Mouse (Mus musculus) G1E-ER4 (cell line): Measurements from ENCODE around the gene Sdccag8. TPM values are rescaled to one million over a fixed set of nuclear protein-coding genes. Genes with fewer than 3 reads are reported as not detected.

ENCODE experiments used
- GATA1 ChIP-seq: IDR thresholded peaks from one replicate; pipeline ENCODE4 v1.8.0; 2012; ENCODE audit warnings: low read length, inconsistent platforms
- polyA plus RNA-seq: library from polyadenylated mRNA; stranded (reverse); fragments of >175 nt; gene quantifications from 2 replicates; pipeline ENCODE4 v1.2.3, GENCODE M21; 2012

Gene Sdccag8
- polyA plus RNA-seq, 1 experiment = 2.0 TPM

- no peak for TF ChIP-seq GATA1
Measured at GRCm38 (mm10) chr1:176997711-176998689, 183.5 kb downstream of the Sdccag8 start.

DNA sequence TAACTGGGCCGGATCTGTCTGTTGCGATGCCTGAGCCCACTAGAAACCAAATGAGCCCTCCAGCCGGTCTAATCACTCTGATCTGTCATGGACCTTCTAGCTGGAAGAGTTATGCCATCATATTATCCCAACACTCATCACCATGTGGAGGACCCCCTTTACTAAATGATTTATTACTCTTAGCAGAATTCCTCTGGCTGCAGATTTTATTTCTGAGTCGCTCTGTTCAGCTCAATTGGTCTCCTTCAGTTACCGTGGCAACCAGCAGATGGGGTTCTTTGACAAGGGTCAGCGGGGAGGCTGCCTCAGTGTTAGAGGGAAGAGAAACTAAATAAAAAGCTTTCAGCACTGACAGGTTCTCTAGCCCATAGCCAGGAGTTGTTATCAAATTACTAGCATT lies 184.6 kb downstream of the Sdccag8 start:
- no peak for TF ChIP-seq GATA1

DNA sequence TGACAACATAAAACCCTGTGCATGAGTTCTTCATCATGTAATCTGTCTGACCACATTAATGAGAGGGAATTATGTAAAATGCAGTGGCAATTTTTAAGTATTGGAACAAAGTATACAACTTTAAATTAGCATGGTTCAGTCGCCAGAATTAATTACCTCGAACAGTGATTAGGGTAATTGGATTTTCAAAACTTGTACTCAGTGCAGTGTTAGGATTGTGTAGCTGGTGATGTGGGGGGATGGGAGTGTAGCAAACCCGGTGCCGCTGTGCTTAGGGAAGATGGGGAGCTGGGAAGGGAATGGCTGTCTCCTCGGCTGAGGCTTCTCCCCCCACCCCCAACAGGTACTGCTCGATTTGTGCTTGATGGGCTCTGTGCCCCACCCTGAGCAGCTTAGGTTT lies 188.5 kb downstream of the Sdccag8 start:
- TF ChIP-seq GATA1 = no peak

DNA sequence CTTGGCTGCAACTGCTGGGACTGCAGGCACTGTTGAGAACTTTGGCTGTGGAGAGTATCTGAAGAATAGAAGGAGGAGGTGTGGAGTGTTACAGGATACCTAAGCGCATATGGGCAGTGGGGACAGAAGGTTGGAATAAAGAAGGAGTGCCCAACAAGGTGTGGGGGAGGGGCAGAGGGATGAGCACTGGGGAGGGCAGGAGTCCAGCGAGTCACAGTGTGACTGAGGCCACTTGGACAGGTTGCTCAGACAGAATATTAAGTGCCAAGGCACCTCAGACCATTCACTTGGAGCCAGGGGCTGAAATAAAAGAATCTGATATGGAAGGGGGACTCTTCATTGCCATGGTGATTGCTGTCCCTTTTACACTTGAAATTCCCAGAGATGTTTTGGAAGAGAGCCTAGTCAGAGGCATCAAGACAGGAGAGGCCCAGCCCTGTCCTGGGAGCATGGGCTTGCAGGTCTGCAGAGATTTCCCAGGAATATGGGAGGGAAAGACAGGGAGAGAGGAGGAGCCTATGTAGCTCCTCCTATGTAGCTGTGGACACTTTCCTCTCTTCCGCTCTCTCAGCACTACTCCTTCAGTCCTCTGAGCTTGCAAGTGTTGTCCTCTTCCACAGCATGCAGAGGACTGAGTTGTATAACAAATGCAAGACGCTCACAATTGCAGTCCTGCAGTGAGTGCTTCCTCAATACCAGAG lies 189.7 kb downstream of the Sdccag8 start:
- no peak for TF ChIP-seq GATA1

- TF ChIP-seq GATA1 = no peak
Measured at GRCm38 (mm10) chr1:177007405-177007804, 192.9 kb downstream of the Sdccag8 start.

- TF ChIP-seq GATA1 = no peak
Measured at GRCm38 (mm10) chr1:177008777-177009176, 194.3 kb downstream of the Sdccag8 start.

- TF ChIP-seq GATA1 = no peak
Measured at GRCm38 (mm10) chr1:177010041-177010440, 195.6 kb downstream of the Sdccag8 start.

DNA sequence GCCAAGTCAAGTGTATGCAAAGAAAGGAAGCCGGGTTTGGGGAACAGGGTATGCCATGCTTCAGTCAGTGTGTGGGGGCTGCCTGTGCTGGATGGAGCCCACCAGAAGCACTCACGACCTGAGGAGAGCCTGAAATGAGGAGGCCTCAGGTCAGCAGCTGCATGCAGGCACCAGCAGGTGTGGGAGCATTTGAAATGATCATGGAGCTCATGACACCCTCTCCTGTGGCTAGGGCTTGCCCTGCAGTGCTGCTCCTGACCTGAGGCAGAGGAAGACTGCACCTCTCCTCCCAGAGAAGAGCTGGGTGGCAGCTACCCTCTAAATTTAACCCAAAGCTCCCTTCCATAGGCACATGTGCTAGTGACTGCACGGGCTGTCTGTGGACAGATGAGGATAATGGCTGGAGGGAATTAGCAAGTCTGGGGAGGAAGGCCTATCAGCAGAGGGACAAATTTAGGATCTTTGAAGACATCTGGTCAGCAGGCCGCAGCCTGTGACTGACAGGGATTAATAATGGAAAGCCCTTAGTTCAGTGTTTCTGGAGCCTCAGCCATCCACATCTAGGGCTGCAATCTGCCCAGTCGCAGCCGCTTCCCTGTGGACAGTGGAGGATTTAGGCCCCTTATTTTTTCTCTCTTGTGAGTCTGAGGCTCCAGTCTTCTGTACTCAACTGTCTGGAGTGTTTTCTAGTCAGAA lies 196.3 kb downstream of the Sdccag8 start:
- TF ChIP-seq GATA1 = no peak

GRCm38 (mm10) chr1:177011688-177012087 lies 197.2 kb downstream of the Sdccag8 start:
- TF ChIP-seq GATA1 = no peak

- TF ChIP-seq GATA1 = no peak
Measured at GRCm38 (mm10) chr1:177012774-177013173, 198.3 kb downstream of the Sdccag8 start.

GRCm38 (mm10) chr1:177013313-177013712 lies 198.9 kb downstream of the Sdccag8 start:
- TF ChIP-seq GATA1 = no peak

- no peak for TF ChIP-seq GATA1
Measured at GRCm38 (mm10) chr1:177013776-177014175, 199.3 kb downstream of the Sdccag8 start.

- no peak for TF ChIP-seq GATA1
Measured at GRCm38 (mm10) chr1:177014346-177014745, 199.9 kb downstream of the Sdccag8 start.

DNA sequence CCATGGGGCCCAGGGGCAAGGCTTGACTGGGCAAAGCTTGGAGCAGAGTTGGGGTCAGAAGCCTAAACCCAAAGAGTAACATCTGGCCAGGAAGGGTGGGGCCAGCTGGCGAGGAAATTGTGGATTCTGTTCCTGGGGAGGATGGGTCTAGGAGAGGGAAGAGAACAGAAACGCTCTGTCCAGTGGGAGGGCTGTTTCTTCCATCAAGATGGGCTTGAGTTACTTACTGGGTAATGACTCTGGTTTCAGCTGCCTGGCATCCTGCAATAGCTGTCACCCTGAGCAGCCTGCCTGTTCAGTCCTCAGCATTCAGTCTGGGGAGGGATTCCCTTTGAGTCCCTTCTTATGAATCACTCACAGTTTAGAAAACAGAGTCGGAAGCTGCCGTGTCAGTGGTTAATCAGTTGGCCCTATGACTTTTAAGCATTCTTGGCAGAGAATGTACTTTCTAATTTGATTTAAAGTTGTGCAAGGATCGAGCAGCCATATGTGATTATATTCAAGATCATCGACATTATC lies 200.5 kb downstream of the Sdccag8 start:
- no peak for TF ChIP-seq GATA1

- TF ChIP-seq GATA1 = no peak
Measured at GRCm38 (mm10) chr1:177015917-177016316, 201.5 kb downstream of the Sdccag8 start.

- TF ChIP-seq GATA1 = no peak
Measured at GRCm38 (mm10) chr1:177016729-177017128, 202.3 kb downstream of the Sdccag8 start.
